8 mouse cellular contexts compared by ENCODE assay signal in genomic region chr5:64739311-64740261, GRCm38 (mm10).
A peak's percentile ranks its signal among the peaks of the same experiment; 100 is the strongest.
DNase-seq lines count a peak whose midpoint lies in the region; ATAC-seq and TF ChIP-seq lines count a peak whose summit lies in the region.

No protein-coding gene starts in this region.

- H3K9ac ChIP-seq in hindbrain, embryonic 15.5 days, result no peak overlapping the region

- peak overlapping the region; percentile 61; the same call in 1 of the 2 replicates for H3K4me3 ChIP-seq in E14TG2a.4 (replicated peaks; ENCODE audit: low read length)
- no peak overlapping the region for H3K4me3 ChIP-seq in hindbrain, embryonic 15.5 days

- ATAC-seq in hindbrain, embryonic 15.5 days (ENCODE audit: low FRiP score, low read depth), result peak; percentile 74

- intact Hi-C loops in gastrocnemius, postnatal 14 days (cut with DNase I; ENCODE audit: low total_unique reads), result loop anchor here (10.0 kb wide), 1 partner anchor 155 kb away; no protein-coding TSS in a partner anchor

- H3K4me2 ChIP-seq in hindbrain, embryonic 15.5 days, result no peak overlapping the region

- no peak overlapping the region for H3K27ac ChIP-seq in hindbrain, embryonic 15.5 days (replicated peaks)

- H3K9me3 ChIP-seq in E14TG2a.4 (ENCODE audit: low read length), result peaks cover 32% of the 10 kb centered on the region
- no peaks in the 10 kb centered on the region for H3K9me3 ChIP-seq in hindbrain, embryonic 15.5 days

- H3K27me3 ChIP-seq in E14TG2a.4 (ENCODE audit: insufficient read depth, low read length), result no peaks in the 10 kb centered on the region
- no peaks in the 10 kb centered on the region for H3K27me3 ChIP-seq in hindbrain, embryonic 15.5 days

- no peak for TF ChIP-seq CTCF in E14TG2a.4 (conservative IDR thresholded peaks at IDR 0.05; ENCODE audit: low read length)

- 10% methylated on average over 15 of the region's 15 CpGs for WGBS in hindbrain, embryonic 15.5 days

- peak; percentile 78 for DNase-seq in embryo, embryonic 9.5 days (ENCODE audit: extremely low spot score)
- DNase-seq in lung, postnatal 14 days, result peak; percentile 18
- no peak for DNase-seq in cerebellum, adult 8-10 months
- DNase-seq in layer of hippocampus, postnatal 36 days, result no peak
- DNase-seq in gastrocnemius, postnatal 14 days, result no peak
- DNase-seq in gastrocnemius, adult 8-10 months (ENCODE audit: low spot score in 2 of 2), result no peak

- H3K36me3 ChIP-seq in E14TG2a.4 (ENCODE audit: insufficient read depth, low read length), result no peaks in the 10 kb centered on the region
- no peaks in the 10 kb centered on the region for H3K36me3 ChIP-seq in hindbrain, embryonic 15.5 days

- peaks cover 48% of the 10 kb centered on the region for H3K4me1 ChIP-seq in E14TG2a.4 (replicated peaks; ENCODE audit: low read depth, low read length)
- peaks cover 18% of the 10 kb centered on the region for H3K4me1 ChIP-seq in hindbrain, embryonic 15.5 days (replicated peaks)

Comparison
In these comparisons a context has a peak if more than half of its experiments do, and no peak if none do; other contexts are left out.
1. DNase-seq: peak in embryo, embryonic 9.5 days (single experiment) and lung, postnatal 14 days (single experiment); none in cerebellum, adult 8-10 months (single experiment), layer of hippocampus, postnatal 36 days (0 of 2), gastrocnemius, postnatal 14 days (single experiment) and gastrocnemius, adult 8-10 months (0 of 2).